Mouse (Mus musculus): ENCODE measurements around the gene Zfp791. TPM values are rescaled to one million over a fixed set of nuclear protein-coding genes. Genes with fewer than 3 reads are reported as not detected.
"Not testable (repeated sequence)": the region's sequence is repeated elsewhere in the genome, so short reads cannot be mapped to it uniquely, and the experiment has no call there.

Gene Zfp791
- polyA plus RNA-seq, 1 experiment from 2014 or later, result 2.3 TPM

DNA sequence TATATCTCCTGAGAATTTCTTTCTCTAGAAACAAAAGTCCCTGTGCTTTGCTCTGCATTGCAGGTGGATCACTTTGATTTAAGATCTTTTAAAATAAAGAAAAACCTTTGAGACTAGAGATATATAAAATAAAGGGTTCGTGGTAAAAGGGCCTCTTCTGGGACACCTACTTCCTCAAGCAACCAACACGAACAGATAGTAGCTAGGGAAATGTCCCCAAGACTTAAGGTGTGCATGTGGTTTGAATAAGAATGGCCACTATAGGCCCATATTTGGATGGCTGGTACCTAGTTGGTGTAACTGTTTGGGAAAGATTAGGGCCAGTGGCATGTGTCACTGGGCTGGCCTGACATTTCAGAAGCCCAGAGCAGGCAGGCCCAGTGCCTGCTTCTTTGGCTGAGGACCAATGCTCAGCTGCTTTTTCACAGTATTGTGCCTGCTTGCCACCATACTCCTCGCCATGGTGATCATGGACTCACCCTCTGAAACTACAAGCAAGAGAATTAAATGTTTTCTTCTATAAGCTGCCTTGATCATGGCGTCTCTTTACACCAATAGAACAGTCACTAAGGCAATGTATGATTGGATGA is 22.7 kb downstream of the Zfp791 start:
- no peak overlapping the region for H3K27ac ChIP-seq (replicated peaks)
- no peaks in the 10 kb centered on the region for H3K27me3 ChIP-seq
- no peak overlapping the region for H3K9ac ChIP-seq
- H3K4me3 ChIP-seq, result no peak overlapping the region
- no peak overlapping the region for H3K4me2 ChIP-seq
- H3K9me3 ChIP-seq, result 0 out of 2 replicates have a peak, but pooled peaks cover 5% of the 10 kb centered on the region
- H3K4me1 ChIP-seq (replicated peaks), result no peaks in the 10 kb centered on the region
- WGBS, result 87% methylated on average over 4 of the region's 4 CpGs
- H3K36me3 ChIP-seq, result peaks cover 39% of the 10 kb centered on the region
- ATAC-seq (ENCODE audit: low read depth), result no peak

DNA sequence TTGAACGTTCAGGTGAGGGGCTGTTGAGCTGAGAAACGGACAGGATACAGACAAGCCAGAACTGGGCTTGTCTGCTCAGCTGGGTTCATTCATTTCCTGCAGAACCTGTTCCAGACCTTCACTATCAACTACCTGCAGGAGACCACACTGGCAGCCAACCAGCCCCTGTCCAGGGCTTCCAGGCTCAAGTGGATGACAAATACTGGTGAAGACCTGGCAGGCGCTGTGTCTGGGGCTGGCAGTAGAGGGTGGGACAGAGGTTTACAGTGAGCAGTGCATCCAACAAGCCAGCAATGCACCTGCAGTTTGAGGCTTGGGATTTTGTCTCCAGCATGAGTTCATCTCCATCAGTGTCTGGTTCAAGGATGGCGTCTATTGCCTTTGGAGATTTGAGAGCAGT is 26.0 kb downstream of the Zfp791 start:
- 96% methylated on average over 4 of the region's 4 CpGs for WGBS
- H3K36me3 ChIP-seq, result peaks cover 58% of the 10 kb centered on the region

DNA sequence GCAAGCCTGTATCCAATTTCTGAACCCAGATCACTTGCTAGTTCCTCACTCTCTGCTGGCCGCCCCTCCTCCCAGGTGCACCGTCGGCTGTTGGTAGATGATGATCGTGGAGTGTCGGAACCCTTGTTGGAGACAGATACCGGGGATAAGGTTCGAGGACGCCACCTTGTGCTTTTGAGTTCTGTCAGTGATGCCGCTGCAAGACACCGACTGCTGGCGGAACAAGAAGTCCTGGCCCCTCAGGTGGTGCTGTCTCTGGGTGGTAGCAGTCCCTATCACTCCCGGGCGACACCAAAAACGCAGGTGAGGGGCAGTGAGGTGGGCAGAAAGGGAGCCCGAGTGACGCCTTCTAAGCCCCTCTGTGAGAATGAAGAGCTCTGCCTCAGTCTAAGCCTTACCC is 26.7 kb downstream of the Zfp791 start:
- Histone ChIP-seq H3K4me2 (no peak overlapping the region), H3K9me3 (no peaks in the 10 kb centered on the region), H3K4me1 (replicated peaks) (no peaks in the 10 kb centered on the region), H3K9ac (no peak overlapping the region), H3K4me3 (no peak overlapping the region), H3K27ac (replicated peaks) (no peak overlapping the region), H3K27me3 (no peaks in the 10 kb centered on the region), H3K36me3 (peaks cover 58% of the 10 kb centered on the region)
- ATAC-seq (ENCODE audit: low read depth), result no peak
- 95% methylated on average over 16 of the region's 16 CpGs for WGBS

More for the DNA sequence above, 26.0 kb downstream of the Zfp791 start:
- Histone ChIP-seq H3K4me3 (no peak overlapping the region), H3K27ac (replicated peaks) (no peak overlapping the region), H3K4me1 (replicated peaks) (no peaks in the 10 kb centered on the region), H3K9me3 (0 out of 2 replicates have a peak, but pooled peaks cover 5% of the 10 kb centered on the region), H3K9ac (no peak overlapping the region), H3K27me3 (no peaks in the 10 kb centered on the region), H3K4me2 (no peak overlapping the region)
- ATAC-seq (ENCODE audit: low read depth), result no peak

DNA sequence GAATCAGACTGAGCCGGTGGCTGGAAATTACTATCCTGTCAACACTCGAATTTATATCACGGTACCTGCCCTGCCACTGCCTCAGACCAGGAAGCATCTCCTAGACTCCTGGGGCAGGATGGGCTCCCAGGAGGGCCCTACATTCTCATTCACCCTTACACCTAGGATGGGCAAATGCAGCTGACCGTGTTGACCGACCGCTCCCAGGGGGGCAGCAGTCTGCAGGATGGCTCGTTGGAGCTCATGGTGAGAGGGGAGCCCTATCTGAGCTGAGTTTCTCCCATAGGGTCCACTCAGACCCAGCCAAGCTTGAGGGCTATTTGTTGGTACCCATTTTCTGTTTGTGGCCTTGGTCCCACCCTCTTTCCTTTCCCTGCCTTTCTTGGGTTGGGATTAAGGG is 27.3 kb downstream of the Zfp791 start:
- H3K9me3 ChIP-seq, result no peaks in the 10 kb centered on the region

DNA sequence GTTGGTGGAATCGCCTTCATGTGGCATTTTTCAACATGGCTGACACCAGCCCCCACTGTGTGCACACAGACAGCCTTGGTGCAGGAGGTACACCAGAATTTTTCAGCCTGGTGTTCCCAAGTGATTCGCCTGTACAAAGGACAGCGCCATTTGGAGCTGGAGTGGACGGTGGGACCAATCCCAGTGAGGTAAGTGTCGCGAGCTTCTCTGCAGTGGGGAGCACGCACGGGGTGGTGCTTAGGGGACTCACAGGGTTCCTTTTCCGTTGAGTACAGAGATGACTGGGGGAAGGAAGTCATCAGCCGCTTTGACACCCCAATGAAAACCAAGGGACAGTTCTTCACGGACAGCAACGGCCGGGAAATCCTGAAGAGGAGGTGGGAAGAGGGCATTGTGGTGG is 27.8 kb downstream of the Zfp791 start:
- no peaks in the 10 kb centered on the region for H3K4me1 ChIP-seq (replicated peaks)
- no peak overlapping the region for H3K9ac ChIP-seq
- H3K4me2 ChIP-seq, result no peak overlapping the region
- H3K27ac ChIP-seq (replicated peaks), result no peak overlapping the region
- H3K9me3 ChIP-seq, result no peaks in the 10 kb centered on the region
- WGBS, result 91% methylated on average over 13 of the region's 13 CpGs
- no peak overlapping the region for H3K4me3 ChIP-seq
- no peak for ATAC-seq (ENCODE audit: low read depth)
- no peaks in the 10 kb centered on the region for H3K27me3 ChIP-seq
- H3K36me3 ChIP-seq, result peaks cover 58% of the 10 kb centered on the region

More for the DNA sequence above, 27.3 kb downstream of the Zfp791 start:
- 92% methylated on average over 7 of the region's 7 CpGs for WGBS
- H3K4me2 ChIP-seq, result no peak overlapping the region
- no peaks in the 10 kb centered on the region for H3K27me3 ChIP-seq
- H3K9ac ChIP-seq, result no peak overlapping the region
- no peaks in the 10 kb centered on the region for H3K4me1 ChIP-seq (replicated peaks)
- H3K27ac ChIP-seq (replicated peaks), result no peak overlapping the region
- H3K36me3 ChIP-seq, result peaks cover 58% of the 10 kb centered on the region
- no peak for ATAC-seq (ENCODE audit: low read depth)
- no peak overlapping the region for H3K4me3 ChIP-seq

DNA sequence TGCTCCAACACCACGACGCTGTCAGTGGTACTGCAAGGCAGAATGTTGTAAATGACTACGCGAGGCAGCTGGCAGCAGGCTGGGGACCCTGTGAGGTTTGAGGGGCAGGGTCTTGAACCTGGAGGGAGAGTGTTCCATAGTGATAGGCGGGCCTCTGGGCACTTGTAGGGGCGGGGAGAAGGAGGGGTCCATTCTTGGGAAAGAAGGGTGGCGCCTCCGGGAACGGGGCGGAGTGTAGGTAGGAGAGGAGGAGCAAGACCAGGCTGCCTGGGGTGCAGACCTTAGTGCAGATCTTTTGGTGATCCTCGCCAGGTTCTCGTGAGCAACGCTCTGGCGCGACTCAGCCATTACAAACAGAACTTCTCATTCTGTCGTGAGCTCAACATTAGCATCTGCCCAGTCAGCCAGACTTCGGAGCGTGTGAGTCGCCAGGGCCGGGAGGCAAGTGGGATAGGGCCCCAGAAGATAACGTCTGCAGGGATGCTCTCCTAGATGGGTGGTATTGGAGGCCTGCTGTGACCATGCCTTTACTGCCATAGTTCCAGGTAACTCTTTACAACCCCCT is 31.3 kb downstream of the Zfp791 start:
- no peak for ATAC-seq (ENCODE audit: low read depth)
- Histone ChIP-seq H3K4me3 (no peak overlapping the region), H3K27me3 (no peaks in the 10 kb centered on the region), H3K27ac (replicated peaks) (no peak overlapping the region), H3K4me1 (replicated peaks) (no peaks in the 10 kb centered on the region), H3K9me3 (no peaks in the 10 kb centered on the region), H3K36me3 (peaks cover 59% of the 10 kb centered on the region), H3K9ac (no peak overlapping the region), H3K4me2 (no peak overlapping the region)
- 32% methylated on average over 21 of the region's 21 CpGs for WGBS

DNA sequence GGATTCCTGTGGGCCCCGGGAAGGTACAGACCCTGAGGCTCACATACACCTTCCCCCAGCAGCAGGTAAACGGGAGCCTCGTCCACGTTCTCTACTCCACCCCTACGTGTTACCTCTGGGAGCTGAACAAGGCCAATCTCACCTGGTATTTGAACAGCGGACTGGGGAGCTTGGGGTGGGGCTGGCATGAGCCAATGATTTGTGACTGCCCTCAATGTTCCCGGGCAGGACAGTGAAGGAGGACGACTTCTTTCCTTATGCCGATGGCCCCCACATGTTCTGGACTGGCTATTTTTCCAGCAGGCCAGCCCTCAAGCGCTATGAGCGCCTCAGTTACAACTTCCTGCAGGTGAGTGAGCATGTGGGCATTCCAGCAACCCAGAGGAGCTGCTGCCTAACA is 32.0 kb downstream of the Zfp791 start:
- Histone ChIP-seq H3K36me3 (peaks cover 53% of the 10 kb centered on the region), H3K4me1 (replicated peaks) (no peaks in the 10 kb centered on the region), H3K9me3 (no peaks in the 10 kb centered on the region), H3K27me3 (no peaks in the 10 kb centered on the region), H3K9ac (no peak overlapping the region), H3K27ac (replicated peaks) (no peak overlapping the region), H3K4me3 (no peak overlapping the region), H3K4me2 (no peak overlapping the region)
- ATAC-seq (ENCODE audit: low read depth), result no peak
- WGBS, result 91% methylated on average over 11 of the region's 11 CpGs

DNA sequence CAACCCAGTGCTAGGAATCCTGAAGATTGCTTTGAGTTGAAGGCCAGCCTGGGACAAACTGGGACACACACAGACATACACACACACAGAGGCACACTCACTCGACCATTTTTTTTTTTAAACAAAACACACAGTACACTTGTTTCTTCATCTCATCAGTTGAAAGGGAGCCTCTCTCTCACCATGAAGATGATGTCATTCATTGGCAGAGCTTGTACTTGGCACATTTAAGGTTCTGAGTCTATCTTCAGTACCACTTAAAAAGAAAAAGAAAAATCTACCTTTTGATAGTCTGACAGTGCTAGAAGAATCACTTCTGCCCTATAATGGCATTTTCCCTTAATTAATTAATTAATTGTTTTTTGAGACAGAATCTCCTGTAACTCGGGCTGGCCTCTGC is 34.1 kb downstream of the Zfp791 start:
- Histone ChIP-seq H3K36me3 (peaks cover 42% of the 10 kb centered on the region), H3K4me2 (no peak overlapping the region), H3K9me3 (no peaks in the 10 kb centered on the region), H3K27me3 (no peaks in the 10 kb centered on the region), H3K9ac (no peak overlapping the region), H3K4me1 (replicated peaks) (peaks cover 6% of the 10 kb centered on the region), H3K4me3 (no peak overlapping the region), H3K27ac (replicated peaks) (no peak overlapping the region)
- WGBS, result 83% methylated on average over 2 of the region's 2 CpGs
- ATAC-seq (ENCODE audit: low read depth), result no peak

DNA sequence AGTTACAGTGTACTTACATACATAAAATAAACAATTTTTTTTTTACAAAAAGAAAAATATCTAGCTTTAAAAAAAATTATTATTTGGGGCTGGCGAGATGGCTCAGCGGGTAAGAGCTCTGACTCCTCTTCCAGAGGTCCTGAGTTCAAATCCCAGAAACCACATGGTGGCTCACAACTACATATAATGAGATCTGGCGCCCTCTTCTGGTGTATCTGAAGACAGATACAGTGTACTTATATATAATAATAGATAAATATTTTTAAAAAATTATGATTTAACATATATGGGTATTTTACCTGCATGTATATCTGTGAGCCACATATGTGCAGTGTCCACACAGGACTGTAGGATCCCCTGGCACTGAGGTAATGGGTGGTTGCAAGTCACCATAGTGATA is 36.7 kb downstream of the Zfp791 start:
- no peak for ATAC-seq (ENCODE audit: low read depth)
- H3K4me1 ChIP-seq (replicated peaks), result peaks cover 30% of the 10 kb centered on the region
- H3K4me3 ChIP-seq, result no peak overlapping the region
- H3K36me3 ChIP-seq, result peaks cover 36% of the 10 kb centered on the region
- H3K9me3 ChIP-seq, result no peaks in the 10 kb centered on the region
- H3K4me2 ChIP-seq, result no peak overlapping the region
- 81% methylated on average over 3 of the region's 3 CpGs for WGBS
- H3K9ac ChIP-seq, result no peak overlapping the region
- H3K27ac ChIP-seq (replicated peaks), result no peak overlapping the region
- no peaks in the 10 kb centered on the region for H3K27me3 ChIP-seq

DNA sequence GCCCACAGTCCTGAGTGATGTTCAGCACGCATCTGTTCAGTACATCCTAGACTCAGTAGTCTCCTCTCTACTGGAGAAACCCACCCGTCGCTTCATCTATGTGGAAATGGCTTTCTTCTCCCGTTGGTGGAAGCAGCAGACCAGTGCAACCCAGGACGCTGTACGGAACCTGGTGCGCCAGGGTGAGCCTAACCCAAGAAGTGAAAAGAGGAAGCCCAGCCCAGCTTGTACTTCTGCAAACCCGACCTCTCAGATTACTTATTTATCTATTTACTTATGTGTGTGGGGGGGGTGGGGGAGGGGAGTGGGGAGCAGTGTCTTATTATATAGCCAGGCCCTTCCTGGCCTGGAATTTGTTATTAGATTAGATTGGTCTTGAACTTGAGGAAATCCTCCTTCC is 38.3 kb downstream of the Zfp791 start:
- no peak overlapping the region for H3K4me3 ChIP-seq

DNA sequence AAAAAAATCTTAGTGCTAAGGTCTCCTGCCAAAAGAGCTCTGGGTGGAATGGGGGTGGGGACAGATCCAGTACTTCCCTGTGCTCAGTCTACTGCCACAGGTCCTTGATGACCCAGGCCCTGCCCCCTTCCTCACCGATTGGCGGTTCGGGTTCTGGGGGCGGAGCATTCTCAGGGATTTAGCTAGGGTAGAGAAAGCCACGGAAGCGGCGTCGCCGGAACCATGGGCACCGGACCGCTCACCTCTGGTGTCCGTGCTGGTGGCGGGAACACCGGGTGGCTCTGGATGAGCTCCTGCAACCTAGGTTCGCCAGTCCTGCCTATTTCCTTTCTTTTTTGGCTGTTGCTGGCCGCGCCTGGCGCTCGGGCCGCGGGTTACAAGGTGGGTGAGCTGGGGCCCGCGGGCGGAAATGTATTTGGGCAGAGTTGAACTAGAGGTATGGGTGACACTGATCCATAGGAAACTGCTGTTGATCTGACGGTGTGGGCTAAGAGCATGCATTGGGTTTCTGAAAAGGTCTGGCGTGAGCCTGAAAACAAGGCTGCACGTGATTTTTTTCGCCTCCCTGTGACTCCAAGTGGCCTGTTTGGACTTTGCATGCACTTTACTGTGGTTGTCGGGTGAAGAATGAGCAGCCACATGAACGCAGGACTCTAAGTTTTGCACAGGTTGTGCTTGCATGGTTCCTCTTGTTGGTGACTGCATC is 39.6 kb downstream of the Zfp791 start, which contains the start of gene Man2b1:
TSS of gene Man2b1 (plus strand) at position 163 of the 706 bp plus-strand sequence.
- peak; percentile 75 for ATAC-seq (ENCODE audit: low read depth)
- WGBS, result under 1% methylated on average over 30 of the region's 30 CpGs

More for the DNA sequence above, 38.3 kb downstream of the Zfp791 start:
- 90% methylated on average over 8 of the region's 8 CpGs for WGBS
- Histone ChIP-seq H3K36me3 (peaks cover 36% of the 10 kb centered on the region), H3K4me1 (replicated peaks) (peaks cover 38% of the 10 kb centered on the region), H3K9me3 (no peaks in the 10 kb centered on the region), H3K9ac (no peak overlapping the region; the same call in 1 of the 2 replicates), H3K27ac (replicated peaks) (no peak overlapping the region), H3K4me2 (0 out of 2 replicates have a peak overlapping the region, but pooled peaks have one; percentile 5), H3K27me3 (no peaks in the 10 kb centered on the region)
- ATAC-seq (ENCODE audit: low read depth), result no peak

DNA sequence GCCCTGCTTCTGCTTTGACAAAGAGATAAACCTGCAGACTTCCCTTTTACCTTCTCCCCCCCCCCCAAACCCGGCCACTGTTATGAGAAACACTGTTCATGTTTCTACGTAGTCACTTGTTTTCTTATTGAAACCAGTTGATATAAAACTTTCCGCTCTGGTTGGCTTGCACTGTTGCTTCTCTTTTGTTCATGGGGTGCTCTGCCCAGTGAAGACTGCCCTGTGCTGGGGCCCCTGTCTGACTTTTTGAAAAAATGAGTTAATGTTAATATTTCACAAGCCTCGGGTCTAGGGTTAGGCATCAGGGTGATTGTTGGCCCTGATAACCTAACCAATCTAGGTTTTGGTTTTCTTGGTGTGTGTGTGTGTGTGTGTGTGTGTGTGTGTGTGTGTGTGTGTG is 40.7 kb downstream of the Zfp791 start:
- WGBS, result 92% methylated on average over 4 of the region's 4 CpGs
- not testable (repeated sequence) for H3K9ac ChIP-seq; H3K4me3 ChIP-seq; H3K4me2 ChIP-seq; H3K9me3 ChIP-seq; ATAC-seq (ENCODE audit: low read depth); H3K27me3 ChIP-seq; H3K27ac ChIP-seq (replicated peaks)
- Histone ChIP-seq H3K4me1 (replicated peaks) (peaks cover 47% of the 10 kb centered on the region), H3K36me3 (peaks cover 30% of the 10 kb centered on the region)

More for the DNA sequence above, 39.6 kb downstream of the Zfp791 start, which contains the start of gene Man2b1:
- H3K4me2 ChIP-seq, result peak within 1 kb of the TSS; percentile 89
- no peaks in the 10 kb centered on the region for H3K27me3 ChIP-seq
- H3K36me3 ChIP-seq, result peaks cover 33% of the 10 kb centered on the region
- H3K4me3 ChIP-seq, result peak within 1 kb of the TSS; percentile 63
- H3K9ac ChIP-seq, result peak within 1 kb of the TSS; percentile 83
- no peak within 1 kb of the TSS for H3K27ac ChIP-seq (replicated peaks)
- peaks cover 47% of the 10 kb centered on the region for H3K4me1 ChIP-seq (replicated peaks)
- no peaks in the 10 kb centered on the region for H3K9me3 ChIP-seq

All from neural tube, embryonic 13.5 days (tissue).